Mouse (Mus musculus) embryonic facial prominence, embryonic 10.5 days (tissue): ENCODE results near the gene Amigo3. TPM values are rescaled to one million over a fixed set of nuclear protein-coding genes. Genes with fewer than 3 reads are reported as not detected.
A peak's percentile ranks its signal among the peaks of the same experiment; 100 is the strongest.
"Not testable (repeated sequence)": the region's sequence is repeated elsewhere in the genome, so short reads cannot be mapped to it uniquely, and the experiment has no call there.

Experiments used
- DNase-seq: peaks from one replicate; pipeline ENCODE4 v3.0.0-alpha.2; 2017; ENCODE audit warnings: low spot score
- H3K27ac ChIP-seq: fragments of 300-500 bp; sonication (generic); replicated peaks from 2 replicates; pipeline ENCODE4 v1.5.1; 2016; ENCODE audit warnings: mild to moderate bottlenecking
- H3K27me3 ChIP-seq: fragments of 300-500 bp; sonication (generic); replicated peaks from 2 replicates; pipeline ENCODE4 v1.6.1; 2016; ENCODE audit warnings: low read depth, mild to moderate bottlenecking; ENCODE audit not compliant: poor library complexity, severe bottlenecking
- H3K36me3 ChIP-seq: fragments of 300-500 bp; sonication (generic); replicated peaks from 2 replicates; pipeline ENCODE4 v1.6.1; 2016; ENCODE audit warnings: mild to moderate bottlenecking, moderate library complexity
- H3K4me1 ChIP-seq: fragments of 300-500 bp; sonication (generic); 2 replicates; pipeline ENCODE4 v1.6.1; 2016
- H3K4me3 ChIP-seq: fragments of 300-500 bp; sonication (generic); 2 replicates; pipeline ENCODE4 v1.5.1; 2016; ENCODE audit warnings: mild to moderate bottlenecking, moderate library complexity
- H3K9me3 ChIP-seq: fragments of 300-500 bp; sonication (generic); 2 replicates; pipeline ENCODE4 v1.6.1; 2016; ENCODE audit warnings: mild to moderate bottlenecking
- WGBS: fragments of 180-500 bp; shearing (Covaris S2); methylation state at CpG from one replicate; pipeline ENCODE4 v1.1.7; 2016; 5-methylcytosine and 5-hydroxymethylcytosine counted together
- polyA plus RNA-seq: library from polyadenylated mRNA; unstranded; fragments of >200 nt; fragmentation: Nextera tagmentation; extraction: Ambion mirVana; gene quantifications from 2 replicates; pipeline ENCODE4 v1.2.1, GENCODE M21; 2016

Gene Amigo3
- polyA plus RNA-seq = 2.7 and 2.8 TPM in 2 replicates

- DNase-seq = peak; percentile 94
- no peaks in the 10 kb centered on the region for H3K9me3 ChIP-seq
- peak within 1 kb of the TSS; percentile 32; the same call in 1 of the 2 replicates for H3K4me3 ChIP-seq
- H3K36me3 ChIP-seq = peaks cover 72% of the 10 kb centered on the region
- 55% methylated on average over 20 of the region's 20 CpGs for WGBS
- no peaks in the 10 kb centered on the region for H3K27me3 ChIP-seq
- H3K4me1 ChIP-seq = peaks cover 41% of the 10 kb centered on the region
- peak within 1 kb of the TSS; percentile 20 for H3K27ac ChIP-seq
These were observed at the start of gene Amigo3 for GRCm38 (mm10) chr9:108052885-108053664. Gene Amigo3, plus strand, starts transcription at chr9:108053159.

- Histone ChIP-seq H3K9me3 (no peaks in the 10 kb centered on the region), H3K4me1 (peaks cover 27% of the 10 kb centered on the region), H3K27me3 (no peaks in the 10 kb centered on the region), H3K36me3 (peaks cover 16% of the 10 kb centered on the region), H3K27ac (peak overlapping the region; percentile 97), H3K4me3 (peak overlapping the region; percentile 97)
- DNase-seq = peak; percentile 21
- 23% methylated on average over 8 of the region's 8 CpGs for WGBS
These were observed 49.4 kb upstream of the Amigo3 start for GRCm38 (mm10) chr9:108003531-108003890.

- no peak overlapping the region for H3K4me3 ChIP-seq
- 93% methylated on average over 5 of the region's 5 CpGs for WGBS
- no peaks in the 10 kb centered on the region for H3K9me3 ChIP-seq
- H3K27me3 ChIP-seq = no peaks in the 10 kb centered on the region
- H3K36me3 ChIP-seq = peaks cover 44% of the 10 kb centered on the region
- DNase-seq = no peak
- peaks cover 19% of the 10 kb centered on the region for H3K4me1 ChIP-seq
- no peak overlapping the region for H3K27ac ChIP-seq
These were observed 44.9 kb upstream of the Amigo3 start for GRCm38 (mm10) chr9:108008041-108008440.

- no peaks in the 10 kb centered on the region for H3K9me3 ChIP-seq
- H3K4me3 ChIP-seq = no peak overlapping the region
- H3K36me3 ChIP-seq = peaks cover 54% of the 10 kb centered on the region
- no peak for DNase-seq
- H3K4me1 ChIP-seq = no peaks in the 10 kb centered on the region
- no peak overlapping the region for H3K27ac ChIP-seq
- no peaks in the 10 kb centered on the region for H3K27me3 ChIP-seq
These were observed 42.6 kb upstream of the Amigo3 start for GRCm38 (mm10) chr9:108010385-108010784.

GRCm38 (mm10) chr9:108013577-108013976 is 39.4 kb upstream of the Amigo3 start:
- peaks cover 70% of the 10 kb centered on the region for H3K36me3 ChIP-seq
- 95% methylated on average over 2 of the region's 2 CpGs for WGBS

GRCm38 (mm10) chr9:108017127-108017526 is 35.8 kb upstream of the Amigo3 start:
- WGBS = 86% methylated on average over 3 of the region's 3 CpGs
- H3K27me3 ChIP-seq = no peaks in the 10 kb centered on the region
- no peak for DNase-seq
- H3K4me1 ChIP-seq = no peaks in the 10 kb centered on the region
- no peak overlapping the region for H3K27ac ChIP-seq
- no peaks in the 10 kb centered on the region for H3K9me3 ChIP-seq
- H3K4me3 ChIP-seq = no peak overlapping the region
- H3K36me3 ChIP-seq = peaks cover 55% of the 10 kb centered on the region

More at GRCm38 (mm10) chr9:108013577-108013976, 39.4 kb upstream of the Amigo3 start:
- not testable (repeated sequence) for DNase-seq, H3K4me3 ChIP-seq, H3K27me3 ChIP-seq, H3K4me1 ChIP-seq, H3K27ac ChIP-seq, H3K9me3 ChIP-seq

- Histone ChIP-seq H3K4me3 (no peak overlapping the region), H3K9me3 (no peaks in the 10 kb centered on the region), H3K4me1 (no peaks in the 10 kb centered on the region), H3K27me3 (no peaks in the 10 kb centered on the region), H3K36me3 (peaks cover 44% of the 10 kb centered on the region), H3K27ac (no peak overlapping the region)
- 88% methylated on average over 1 of the region's 1 CpGs for WGBS
- DNase-seq = no peak
These were observed 32.2 kb upstream of the Amigo3 start for GRCm38 (mm10) chr9:108020741-108021140.

GRCm38 (mm10) chr9:108023216-108023615 is 29.7 kb upstream of the Amigo3 start:
- H3K4me3 ChIP-seq = no peak overlapping the region
- 94% methylated on average over 3 of the region's 3 CpGs for WGBS
- DNase-seq = no peak
- no peaks in the 10 kb centered on the region for H3K9me3 ChIP-seq
- no peaks in the 10 kb centered on the region for H3K27me3 ChIP-seq
- no peaks in the 10 kb centered on the region for H3K4me1 ChIP-seq
- H3K36me3 ChIP-seq = peaks cover 51% of the 10 kb centered on the region
- no peak overlapping the region for H3K27ac ChIP-seq

GRCm38 (mm10) chr9:108026584-108026983 is 26.4 kb upstream of the Amigo3 start:
- no peaks in the 10 kb centered on the region for H3K4me1 ChIP-seq
- 90% methylated on average over 3 of the region's 3 CpGs for WGBS
- peaks cover 70% of the 10 kb centered on the region for H3K36me3 ChIP-seq
- DNase-seq = no peak
- no peak overlapping the region for H3K4me3 ChIP-seq
- no peak overlapping the region for H3K27ac ChIP-seq
- H3K9me3 ChIP-seq = no peaks in the 10 kb centered on the region
- no peaks in the 10 kb centered on the region for H3K27me3 ChIP-seq

- Histone ChIP-seq H3K27me3 (no peaks in the 10 kb centered on the region), H3K4me3 (no peak overlapping the region), H3K27ac (no peak overlapping the region), H3K36me3 (peaks cover 83% of the 10 kb centered on the region), H3K9me3 (no peaks in the 10 kb centered on the region), H3K4me1 (no peaks in the 10 kb centered on the region)
- DNase-seq = no peak
- WGBS = 98% methylated on average over 3 of the region's 3 CpGs
These were observed 25.1 kb upstream of the Amigo3 start for GRCm38 (mm10) chr9:108027867-108028266.

- H3K36me3 ChIP-seq = peaks cover 89% of the 10 kb centered on the region
- no peaks in the 10 kb centered on the region for H3K9me3 ChIP-seq
- 88% methylated on average over 5 of the region's 5 CpGs for WGBS
- no peak overlapping the region for H3K4me3 ChIP-seq
- no peaks in the 10 kb centered on the region for H3K27me3 ChIP-seq
- H3K4me1 ChIP-seq = no peaks in the 10 kb centered on the region
- DNase-seq = no peak
- H3K27ac ChIP-seq = no peak overlapping the region
These were observed 20.8 kb upstream of the Amigo3 start for GRCm38 (mm10) chr9:108032126-108032525.

GRCm38 (mm10) chr9:108035331-108036156 is 17.4 kb upstream of the Amigo3 start:
- Histone ChIP-seq H3K27ac (no peak overlapping the region), H3K27me3 (no peaks in the 10 kb centered on the region), H3K9me3 (no peaks in the 10 kb centered on the region), H3K36me3 (peaks cover 86% of the 10 kb centered on the region), H3K4me1 (no peaks in the 10 kb centered on the region), H3K4me3 (no peak overlapping the region)
- WGBS = 96% methylated on average over 2 of the region's 2 CpGs
- no peak for DNase-seq
